33 mouse cellular contexts compared by ENCODE assay signal in the genomic region with DNA sequence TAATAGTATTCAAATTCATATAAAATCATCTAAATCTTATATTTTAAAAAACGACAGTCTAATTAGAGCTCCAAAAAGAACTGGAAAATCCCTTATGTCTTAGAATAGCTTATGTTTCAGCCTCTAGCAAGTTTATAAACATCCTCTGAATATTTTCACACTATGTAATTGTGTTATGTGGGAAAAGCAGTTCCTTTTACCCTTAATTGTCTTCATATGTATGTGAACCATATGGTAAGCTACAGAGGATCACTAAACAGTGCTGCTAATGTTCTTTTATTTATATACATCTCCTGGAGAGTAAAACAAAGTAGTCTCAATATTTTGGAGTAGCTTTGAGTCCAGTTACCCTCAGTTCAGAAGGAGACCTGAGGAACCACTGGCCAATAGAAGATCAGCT.
"Had no signal": no experiment of that assay in that cellular context is flagged by ENCODE, and none has a peak within 500 bp of the region (broad histone marks: within the 10 kb centered on the region; RNA-seq: fewer than 3 reads in every experiment).

No protein-coding gene starts in this region.

- H3K27me3 ChIP-seq: heart, embryonic 13.5 days; heart, embryonic 15.5 days; hindbrain, embryonic 12.5 days; hindbrain, embryonic 13.5 days; hindbrain, embryonic 15.5 days; intestine, embryonic 15.5 days; kidney, embryonic 15.5 days had no signal

- DNase-seq: heart, postnatal 10 days; heart, postnatal 14 days; heart, postnatal 36 days; heart, postnatal 4 days; kidney, adult 11 months; kidney, adult 18-20 months; kidney, adult 2 months; kidney, adult 8-10 months; kidney, adult 9 months; kidney, postnatal 10 days; kidney, postnatal 14 days; kidney, postnatal 25 days; kidney, postnatal 36 days; kidney, postnatal 4 days; layer of hippocampus, adult 9-11 months; layer of hippocampus, postnatal 36 days had no signal

- H3K4me2 ChIP-seq: heart, embryonic 13.5 days; heart, embryonic 15.5 days; hindbrain, embryonic 12.5 days; hindbrain, embryonic 13.5 days; hindbrain, embryonic 14.5 days; hindbrain, embryonic 15.5 days; intestine, embryonic 15.5 days; kidney, embryonic 15.5 days had no signal

- H3K4me1 ChIP-seq: heart, embryonic 13.5 days; heart, embryonic 15.5 days; hindbrain, embryonic 10.5 days; hindbrain, embryonic 12.5 days; hindbrain, embryonic 13.5 days; hindbrain, embryonic 15.5 days; intestine, embryonic 15.5 days; kidney, embryonic 15.5 days had no signal

- H3K36me3 ChIP-seq: heart, embryonic 13.5 days; heart, embryonic 15.5 days; hindbrain, embryonic 10.5 days; hindbrain, embryonic 12.5 days; hindbrain, embryonic 13.5 days; hindbrain, embryonic 15.5 days; intestine, embryonic 15.5 days; kidney, embryonic 15.5 days had no signal

- H3K27ac ChIP-seq: heart, embryonic 13.5 days; heart, embryonic 15.5 days; hindbrain, embryonic 10.5 days; hindbrain, embryonic 12.5 days; hindbrain, embryonic 13.5 days; hindbrain, embryonic 14.5 days; hindbrain, embryonic 15.5 days; hindbrain, postnatal 0 days; intestine, embryonic 15.5 days; kidney, embryonic 15.5 days; kidney, postnatal 0 days; layer of hippocampus, adult 2 months; left cerebral cortex, adult 2 months had no signal

- ATAC-seq: hindbrain, embryonic 16.5 days; hindbrain, postnatal 0 days; inflammation-experienced regulatory T-cells, adult 6 months; intestine, embryonic 15.5 days; intestine, embryonic 16.5 days; intestine, postnatal 0 days had no signal

- H3K9me3 ChIP-seq: heart, embryonic 13.5 days; heart, embryonic 15.5 days; hindbrain, embryonic 10.5 days; hindbrain, embryonic 12.5 days; hindbrain, embryonic 13.5 days; hindbrain, embryonic 15.5 days; intestine, embryonic 15.5 days; kidney, embryonic 15.5 days had no signal

- H3K9ac ChIP-seq: heart, embryonic 13.5 days; heart, embryonic 15.5 days; hindbrain, embryonic 12.5 days; hindbrain, embryonic 13.5 days; hindbrain, embryonic 14.5 days; hindbrain, embryonic 15.5 days; intestine, embryonic 15.5 days; kidney, embryonic 15.5 days had no signal

- H3K4me3 ChIP-seq: heart, embryonic 13.5 days; heart, embryonic 15.5 days; hindbrain, embryonic 10.5 days; hindbrain, embryonic 12.5 days; hindbrain, embryonic 13.5 days; hindbrain, embryonic 15.5 days; intestine, embryonic 15.5 days; kidney, embryonic 15.5 days; layer of hippocampus, adult 2 months; left cerebral cortex, adult 2 months had no signal
